Mouse (Mus musculus): ENCODE data around the gene Gpr37l1.
A peak's percentile ranks its signal among the peaks of the same experiment; 100 is the strongest.
"Not testable (repeated sequence)": the region's sequence is repeated elsewhere in the genome, so short reads cannot be mapped to it uniquely, and the experiment has no call there.

Gpr37l1 gene

DNA sequence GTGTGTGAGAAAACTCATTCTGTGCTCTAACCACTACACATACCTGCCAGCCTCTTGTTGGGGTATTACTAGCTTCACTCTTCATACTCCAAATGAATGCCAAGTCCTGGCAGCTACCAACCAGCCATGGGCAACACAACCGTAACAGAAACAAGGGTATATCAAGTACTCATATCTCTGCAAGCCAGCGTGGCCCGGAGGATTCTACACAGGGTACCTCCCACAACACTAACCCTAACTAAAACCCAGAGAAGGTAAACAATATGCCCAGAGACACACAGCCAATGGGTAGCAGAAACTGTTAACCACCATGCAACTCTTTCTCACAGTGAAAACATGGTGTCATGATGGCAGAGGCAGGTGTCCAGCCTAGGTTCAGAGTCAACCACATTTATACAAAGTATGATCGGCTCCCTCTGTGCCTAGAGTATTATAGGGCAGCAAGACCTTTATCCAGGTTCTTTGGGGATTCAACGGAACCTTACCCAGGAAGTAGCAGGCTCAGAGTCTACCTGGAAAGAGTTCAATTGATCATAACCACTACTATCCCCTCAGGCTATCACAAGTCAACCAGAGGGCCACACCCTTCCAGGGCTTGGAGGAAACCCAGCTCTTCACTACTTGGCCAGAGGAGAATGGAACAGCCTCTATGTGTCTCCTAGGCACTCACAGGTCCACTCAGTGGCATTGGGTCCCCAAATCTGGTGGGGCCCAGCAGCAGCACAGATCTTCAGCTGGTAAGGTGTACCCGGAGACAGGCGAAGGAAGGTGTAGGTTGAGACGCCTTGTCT, 42.7 kb downstream of the Gpr37l1 start:
- no peak for DNase-seq (ENCODE audit: low spot score)

DNA sequence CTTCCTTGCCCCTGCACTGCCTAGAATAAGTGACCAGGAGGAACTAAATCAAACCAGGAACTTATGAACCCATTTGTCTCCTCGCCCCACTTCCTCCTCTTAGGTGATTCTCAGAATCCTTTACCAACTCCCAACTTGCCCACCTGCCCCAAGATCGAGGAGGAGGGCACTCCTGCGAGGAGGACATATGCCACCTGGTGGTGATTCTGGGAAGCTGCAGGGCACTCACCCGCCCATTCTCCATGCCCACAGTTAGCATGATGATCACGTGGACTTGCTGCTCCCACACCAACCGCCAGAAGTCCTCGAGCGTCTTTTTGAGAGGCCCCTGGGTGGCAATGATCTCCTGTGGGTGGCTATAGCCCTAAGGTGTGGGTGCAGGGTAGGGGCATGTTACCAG, 54.8 kb downstream of the Gpr37l1 start:
- DNase-seq (ENCODE audit: low spot score) = peak; percentile 66

DNA sequence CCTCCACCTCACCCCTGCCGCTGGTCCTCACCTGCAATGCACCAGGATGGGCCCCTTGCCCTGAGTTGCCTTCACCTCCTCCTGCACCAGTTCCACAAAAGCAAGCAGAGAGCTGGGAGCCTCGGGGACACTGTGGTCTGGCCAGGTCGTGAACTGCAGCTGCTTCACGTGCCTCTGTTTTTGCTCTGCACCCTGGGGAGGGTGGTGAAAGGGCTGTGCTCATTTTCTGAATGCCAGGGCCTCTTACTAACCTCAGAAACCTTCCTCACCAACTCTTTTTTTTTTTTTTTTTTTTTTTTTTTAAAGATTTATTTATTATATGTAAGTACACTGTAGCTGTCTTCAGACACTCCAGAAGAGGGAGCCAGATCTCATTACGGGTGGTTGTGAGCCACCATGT, 56.2 kb downstream of the Gpr37l1 start:
- DNase-seq (ENCODE audit: low spot score) = not testable (repeated sequence)

Data from testis, postnatal 10 days (tissue).